Mouse (Mus musculus): ENCODE data around the gene 1700093K21Rik.
"Not testable (repeated sequence)": the region's sequence is repeated elsewhere in the genome, so short reads cannot be mapped to it uniquely, and the experiment has no call there.

Gene 1700093K21Rik

DNA sequence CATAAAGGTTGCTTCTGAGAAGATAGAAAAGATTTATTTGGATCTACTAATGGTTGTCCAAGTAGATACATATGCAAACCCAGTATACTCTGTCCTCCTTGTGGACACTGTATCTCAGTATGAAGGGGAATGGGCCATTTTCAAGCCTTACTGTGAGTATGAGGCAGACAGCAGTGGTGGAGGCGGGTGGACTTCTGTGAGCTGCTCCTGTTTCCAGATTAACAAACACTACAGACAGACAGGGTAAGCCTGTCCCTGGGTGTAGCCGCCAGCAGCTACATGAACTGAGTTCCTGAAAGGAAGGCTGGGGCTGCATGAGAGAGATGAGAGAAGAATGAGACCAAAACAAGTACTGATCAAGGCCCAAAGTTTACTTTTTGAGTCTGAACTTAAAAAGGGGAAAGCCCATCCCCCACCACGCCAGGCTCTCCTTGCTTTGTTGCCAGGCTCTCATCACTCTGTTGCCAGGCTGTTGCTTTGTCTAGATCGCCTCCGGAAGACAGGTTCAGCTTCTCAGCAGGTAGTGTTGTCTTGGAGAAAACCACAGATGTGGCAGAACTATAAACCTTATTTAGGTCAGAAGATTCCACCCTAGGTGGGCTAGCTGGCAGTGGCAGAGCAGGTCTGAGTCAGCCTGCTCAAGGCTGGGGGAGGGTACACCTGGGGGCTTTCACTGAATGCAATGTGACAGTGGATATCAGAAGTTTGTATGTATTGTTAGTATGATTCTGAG lies at the start of gene 1700093K21Rik:
Gene 1700093K21Rik, minus strand, starts transcription at position 683 of the 733 bp plus-strand sequence.
- no peak for DNase-seq (ENCODE audit: low spot score in 2 of 2)

DNA sequence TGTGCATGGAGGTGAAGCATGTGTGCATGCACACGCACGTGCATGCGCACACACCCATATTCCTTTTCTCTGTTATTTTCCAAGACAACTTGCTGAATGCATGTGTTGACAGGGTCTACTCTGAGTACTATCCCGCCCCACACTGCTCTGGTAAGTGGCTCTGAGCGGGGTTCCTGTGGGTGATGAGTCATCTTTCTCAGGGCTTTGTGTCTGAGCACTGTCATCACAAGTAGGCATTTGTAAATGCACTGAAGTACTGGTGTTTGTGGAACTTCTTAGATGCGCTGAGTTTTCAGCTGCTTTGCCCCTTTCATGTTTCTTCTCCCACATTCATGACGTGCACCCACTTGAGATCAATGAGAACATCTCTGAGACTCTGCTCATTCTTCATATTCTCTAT lies 49.2 kb upstream of the 1700093K21Rik start:
- no peak for DNase-seq (ENCODE audit: low spot score in 2 of 2)

DNA sequence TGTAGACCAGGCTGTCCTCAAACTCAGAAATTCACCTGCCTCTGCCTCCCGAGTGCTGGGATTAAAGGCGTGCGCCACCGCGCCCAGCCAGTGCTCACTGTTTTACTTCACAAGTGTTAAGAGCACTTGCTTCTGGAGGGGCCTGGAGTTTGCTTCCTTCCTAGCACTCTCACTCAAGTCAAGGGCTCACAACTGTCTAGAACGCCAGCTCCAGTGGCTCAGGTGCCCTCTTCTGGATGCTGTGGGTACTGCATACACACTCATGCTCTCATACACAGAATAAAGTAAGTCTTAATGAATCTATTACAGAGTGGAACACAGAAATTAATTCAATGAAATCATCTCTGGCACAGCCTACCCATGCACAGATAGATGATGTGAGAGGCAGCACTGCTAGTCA lies 44.8 kb upstream of the 1700093K21Rik start:
- peak; percentile 51 to 79 for DNase-seq (ENCODE audit: low spot score in 2 of 2)

DNA sequence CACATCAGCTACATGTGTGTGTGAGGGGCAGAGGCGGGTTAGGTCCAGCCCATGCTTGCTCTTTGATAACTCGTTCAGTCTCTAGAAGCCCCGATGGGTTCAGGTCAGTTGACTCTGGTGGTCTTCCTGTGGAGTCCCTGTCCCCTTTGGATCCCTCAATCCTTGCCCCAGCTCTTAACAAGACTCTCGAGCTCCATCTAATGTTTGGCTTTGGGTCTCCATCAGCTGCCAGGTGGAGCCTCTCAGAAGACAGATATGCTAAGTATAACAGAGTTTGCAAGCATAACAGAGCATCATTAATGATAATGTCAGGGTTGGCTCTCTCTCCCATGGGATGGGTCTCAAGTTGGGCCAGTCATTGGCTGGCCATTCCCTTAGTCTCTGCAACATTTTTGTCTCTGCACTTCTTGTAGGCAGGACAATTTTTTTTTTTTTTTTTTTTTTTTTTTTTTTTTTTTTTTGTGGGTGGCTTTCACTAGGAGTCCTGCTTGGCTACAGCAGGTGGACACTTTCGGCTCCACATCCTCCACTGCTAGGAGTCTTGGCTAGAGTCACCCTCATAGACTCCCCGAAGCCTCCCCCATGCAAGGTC lies 36.2 kb upstream of the 1700093K21Rik start:
- no peak for DNase-seq (ENCODE audit: low spot score in 2 of 2)

DNA sequence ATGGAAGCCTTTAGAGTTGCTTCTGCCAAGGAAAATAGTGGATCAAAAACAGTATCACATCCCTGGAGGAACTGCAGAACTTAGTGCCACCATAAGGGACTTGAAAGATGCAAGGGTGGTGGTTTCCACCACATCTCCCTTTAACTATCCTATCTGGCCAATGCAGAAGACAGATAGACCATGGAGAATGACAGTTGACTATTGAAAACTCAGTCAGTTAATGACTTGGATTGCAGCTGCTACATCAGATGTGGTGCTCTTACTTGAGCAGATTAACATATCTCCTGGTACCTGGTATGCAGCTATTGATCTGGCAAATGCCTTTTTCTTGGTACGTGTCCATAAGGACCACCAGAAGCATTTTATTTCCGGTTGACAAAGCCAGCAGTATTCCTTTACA lies 16.5 kb upstream of the 1700093K21Rik start:
- no peak for DNase-seq (ENCODE audit: low spot score in 2 of 2)

DNA sequence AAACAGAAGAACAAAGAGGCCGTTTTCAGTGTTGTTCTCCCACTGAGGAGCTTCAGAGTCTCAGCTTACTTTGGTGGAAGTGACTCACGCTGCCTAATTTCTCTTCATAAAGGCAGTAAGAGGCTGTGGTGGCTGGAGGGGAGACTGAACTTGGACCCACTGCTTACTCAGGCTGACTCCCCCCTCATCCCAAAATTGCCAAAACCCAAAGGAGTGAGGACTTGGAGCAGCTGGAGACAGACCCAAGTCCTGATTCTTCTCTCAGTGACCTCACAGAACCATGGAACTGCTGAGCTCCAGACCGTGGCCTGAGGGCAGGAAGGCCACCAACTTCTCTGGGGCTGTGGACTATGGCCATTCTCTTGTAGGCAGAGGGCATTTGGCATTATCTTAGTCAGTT lies 2.0 kb downstream of the 1700093K21Rik start:
- no peak for DNase-seq (ENCODE audit: low spot score in 2 of 2)

DNA sequence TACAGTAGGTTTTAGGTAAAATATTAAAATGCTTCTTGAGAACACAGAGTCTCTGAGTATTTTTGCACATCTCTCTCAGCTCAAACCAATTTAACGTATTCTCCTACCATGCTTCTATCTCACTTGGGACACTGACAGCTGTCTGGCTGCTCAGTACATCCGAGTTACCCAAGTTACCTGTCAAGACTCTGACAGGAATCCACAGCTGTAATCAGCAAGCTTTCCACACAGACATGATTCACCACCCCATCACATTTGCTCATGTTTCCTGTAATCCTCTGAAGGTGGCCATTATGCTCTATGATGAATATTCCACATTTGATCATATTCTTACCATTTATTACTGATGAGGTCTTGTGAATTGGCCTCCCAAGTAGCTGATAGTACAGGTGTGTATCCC lies 5.6 kb downstream of the 1700093K21Rik start:
- DNase-seq (ENCODE audit: low spot score in 2 of 2): no peak

DNA sequence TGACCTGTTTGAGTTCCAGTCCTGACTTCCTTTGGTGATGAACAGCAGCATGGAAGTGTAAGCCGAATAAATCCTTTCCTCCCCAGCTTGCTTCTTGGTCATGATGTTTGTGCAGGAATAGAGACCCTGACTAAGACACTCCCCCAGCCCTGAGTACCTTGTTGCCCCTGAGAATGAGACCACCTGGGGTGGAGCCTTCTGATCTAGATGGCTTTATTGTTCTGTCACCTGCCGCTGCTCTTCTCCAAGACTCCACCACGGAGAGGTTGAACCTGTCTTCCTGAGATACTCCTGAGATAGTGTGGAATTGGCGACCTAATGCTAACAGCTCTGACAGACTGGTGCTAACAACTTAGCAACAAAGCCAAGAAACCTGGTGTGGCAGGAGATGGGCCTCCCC lies 6.2 kb downstream of the 1700093K21Rik start:
- not testable (repeated sequence) for DNase-seq (ENCODE audit: low spot score in 2 of 2)

DNA sequence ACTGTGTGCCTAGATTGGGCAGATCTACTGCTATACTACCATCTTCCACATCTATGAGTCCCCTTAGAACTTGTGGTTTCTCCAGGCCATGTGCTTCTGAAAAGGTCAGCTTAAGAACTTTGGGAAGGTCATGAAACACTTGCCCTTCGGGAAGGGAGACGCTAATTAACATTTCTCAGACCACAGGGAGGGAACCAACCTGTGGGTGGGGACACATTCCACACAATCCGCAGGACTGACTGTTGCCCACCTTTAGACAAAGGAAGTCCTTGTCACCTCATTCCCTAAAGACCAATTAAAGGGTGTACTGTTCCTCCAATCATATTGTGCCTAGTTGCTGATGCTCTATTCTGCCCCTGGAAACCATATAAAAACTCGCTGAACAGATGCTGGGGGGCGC lies 16.2 kb downstream of the 1700093K21Rik start:
- not testable (repeated sequence) for DNase-seq (ENCODE audit: low spot score in 2 of 2)

DNA sequence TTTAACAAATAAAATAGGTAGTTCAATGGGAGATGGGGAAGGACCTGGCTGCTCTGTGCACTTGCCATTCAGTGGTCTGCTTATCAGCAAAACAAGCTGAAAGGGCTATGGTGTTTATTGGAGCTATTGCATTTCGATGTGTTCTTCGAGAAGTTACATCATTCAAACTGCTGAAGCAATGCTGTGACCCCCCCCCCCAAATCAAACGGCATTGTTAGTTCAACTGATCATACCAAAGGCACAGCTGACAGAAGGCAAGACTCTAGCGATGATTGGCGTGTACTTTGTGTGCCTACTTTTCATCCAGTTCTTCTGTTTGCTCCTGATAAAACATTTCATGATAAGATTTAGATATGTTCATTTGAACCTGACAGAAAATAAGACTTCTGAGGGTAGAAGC lies 22.3 kb downstream of the 1700093K21Rik start:
- no peak for DNase-seq (ENCODE audit: low spot score in 2 of 2)

DNA sequence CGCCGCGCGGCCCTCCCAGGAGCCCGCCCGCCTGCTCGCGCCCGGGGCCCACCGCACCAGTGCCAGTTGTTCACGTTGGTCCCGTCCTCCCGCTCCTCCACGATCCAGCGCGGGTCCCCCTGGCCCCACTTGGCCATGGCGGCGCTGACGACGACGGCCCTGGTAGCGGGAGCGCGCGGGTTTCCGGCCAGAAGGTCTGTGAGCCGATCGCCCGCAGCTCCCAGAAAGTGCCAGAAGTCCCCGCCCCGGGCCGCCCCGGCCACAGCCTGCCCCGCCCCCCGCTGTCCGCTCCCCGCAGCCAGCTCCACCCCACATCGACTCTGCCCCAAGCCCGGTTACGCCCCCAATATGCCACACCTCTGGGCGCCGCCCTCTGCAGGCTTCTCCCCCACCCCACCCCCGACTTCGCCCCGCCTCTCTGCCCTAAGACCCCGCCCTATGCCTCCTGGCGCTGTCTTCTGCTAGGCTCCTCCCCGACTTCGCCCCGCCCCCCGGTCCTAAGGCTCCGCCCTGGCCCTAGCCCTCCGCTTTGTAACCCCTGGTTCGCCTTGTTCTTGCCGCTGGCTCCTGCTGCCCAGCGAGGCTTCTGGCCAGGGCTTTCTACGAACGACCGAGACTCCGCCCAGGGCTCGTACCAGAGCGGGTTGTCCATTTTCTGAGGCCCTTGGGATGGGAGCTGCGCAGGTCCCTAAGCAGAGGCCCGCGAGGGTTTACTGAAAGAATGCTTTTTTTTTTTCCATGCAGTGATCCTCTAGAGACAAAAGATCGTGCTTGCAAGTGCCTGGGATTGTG lies 23.0 kb downstream of the 1700093K21Rik start, which contains the start of gene Ahsa2:
Gene Ahsa2, minus strand, starts transcription at position 313 of the 792 bp plus-strand sequence.
- DNase-seq (ENCODE audit: low spot score in 2 of 2): peak; percentile 89 to 91

DNA sequence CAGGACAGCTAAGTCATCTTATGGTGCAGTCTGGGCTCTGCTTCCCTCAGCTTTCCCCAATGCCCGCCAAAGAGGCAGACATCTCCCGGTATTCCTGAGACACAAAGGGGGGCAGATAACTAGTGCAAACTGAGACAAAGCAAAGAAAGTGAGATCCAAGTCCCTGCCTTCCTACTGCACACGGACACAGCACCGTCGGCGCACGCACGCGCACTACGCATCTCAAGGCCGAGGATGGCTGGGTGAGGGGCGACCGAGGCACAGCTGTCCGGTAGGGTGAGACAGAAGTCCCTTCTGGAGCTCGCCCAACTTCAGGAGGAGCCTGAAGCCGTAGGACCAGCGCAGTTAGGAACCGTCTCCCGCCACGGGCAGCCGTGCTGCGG lies 23.6 kb downstream of the 1700093K21Rik start:
- DNase-seq (ENCODE audit: low spot score in 2 of 2): peak; percentile 46 to 48

DNA sequence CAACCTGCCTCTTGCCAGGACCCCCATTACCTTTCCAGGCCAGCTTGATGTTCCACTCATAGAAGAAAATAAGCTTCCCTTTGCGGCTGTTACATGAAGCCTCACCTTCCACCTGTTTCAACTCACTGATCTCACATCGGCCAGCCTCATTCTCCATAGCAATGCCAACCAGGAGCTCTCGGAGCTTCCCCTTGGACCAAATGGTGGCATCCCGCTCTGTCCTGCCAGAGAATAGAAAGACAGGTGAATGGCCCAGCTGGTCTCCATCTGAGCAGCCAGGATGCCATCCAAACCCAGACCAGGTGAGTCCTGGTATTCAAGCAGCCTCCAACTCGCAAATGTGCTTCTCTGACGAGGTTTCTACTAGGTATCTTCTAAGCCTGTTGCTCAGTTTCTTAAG lies 24.3 kb downstream of the 1700093K21Rik start:
- DNase-seq (ENCODE audit: low spot score in 2 of 2): no peak

DNA sequence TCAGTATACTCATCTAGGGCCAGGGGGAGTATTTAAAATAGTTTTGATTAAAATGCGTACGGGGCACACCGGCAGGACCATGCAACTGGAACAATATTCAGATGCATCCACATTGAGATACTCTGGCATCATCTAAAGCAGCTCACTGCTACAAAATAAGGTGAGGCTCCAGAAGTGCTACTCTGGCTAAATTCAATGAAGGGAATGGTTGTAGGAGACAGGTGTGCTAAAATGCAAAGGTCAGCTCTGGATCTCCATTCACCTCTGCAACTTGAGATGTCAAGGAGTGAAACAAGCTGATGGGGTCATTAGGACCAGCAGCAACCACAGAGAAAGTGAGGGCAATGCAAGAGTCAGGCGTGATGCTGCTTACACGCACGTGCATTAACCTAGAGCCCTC lies 25.7 kb downstream of the 1700093K21Rik start:
- no peak for DNase-seq (ENCODE audit: low spot score in 2 of 2)

DNA sequence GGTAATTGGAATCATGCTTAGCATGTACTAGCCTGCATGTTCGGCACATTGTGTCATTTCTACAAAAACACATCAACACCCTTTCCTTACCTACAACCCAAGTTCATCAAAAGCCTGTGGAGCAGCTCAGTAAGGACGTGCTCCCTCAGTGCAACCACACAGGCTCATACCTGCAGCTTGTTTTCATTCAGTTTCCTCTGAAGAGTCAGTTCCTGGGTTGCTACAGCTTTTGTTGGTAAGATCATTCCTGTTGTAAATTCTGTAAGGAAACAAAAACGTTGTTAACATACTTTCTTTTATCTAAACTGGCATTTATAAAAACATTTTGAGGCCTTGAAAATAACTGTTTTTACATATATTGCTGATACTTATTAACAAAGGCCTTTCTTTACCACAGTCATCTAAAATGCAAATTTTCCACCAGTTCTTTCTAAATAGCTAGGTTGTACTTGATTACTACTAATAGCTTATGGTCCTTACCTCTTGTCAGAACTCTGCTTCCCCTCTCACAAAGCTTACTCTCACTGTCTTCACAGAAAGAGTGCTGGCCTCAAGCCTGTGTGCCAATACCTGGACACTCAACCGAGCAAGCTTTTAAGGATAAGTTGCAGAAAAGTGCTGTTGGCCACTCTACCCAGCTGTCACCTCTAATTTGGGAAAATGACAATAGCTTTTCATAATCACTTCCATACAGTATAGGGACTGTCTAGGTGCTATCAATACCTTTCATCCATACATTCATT lies 28.7 kb downstream of the 1700093K21Rik start:
- no peak for DNase-seq (ENCODE audit: low spot score in 2 of 2)

DNA sequence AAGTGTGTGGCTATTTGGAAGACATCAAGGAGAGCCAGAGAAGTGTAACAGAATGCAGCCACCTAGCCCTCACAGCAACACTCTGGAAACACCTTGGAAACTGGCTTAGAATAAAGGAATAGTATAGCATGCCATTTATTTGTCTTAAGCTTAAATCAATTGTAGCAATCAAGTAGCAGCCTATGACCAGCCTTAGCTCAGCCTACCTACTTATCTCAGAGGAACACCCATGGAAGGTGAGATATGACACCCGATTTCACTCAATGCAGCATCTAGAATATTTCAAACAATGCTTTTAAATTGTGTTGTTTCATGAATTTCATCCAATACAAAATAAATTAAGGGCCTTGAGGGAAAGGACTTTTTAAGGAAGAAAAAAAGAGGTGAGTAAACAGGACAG lies 31.0 kb downstream of the 1700093K21Rik start:
- DNase-seq (ENCODE audit: low spot score in 2 of 2): no peak
